Mouse (Mus musculus) CH12F3 (cell line): ENCODE measurements around the gene Dapl1.

Source experiments
- in situ Hi-C: fragments of 300-500 bp; cut with MboI; formaldehyde crosslinking; loops from 2 replicates; pipeline ENCODE4 v1.14.3; 2020; ENCODE audit warnings: low sequenced_read_pairs

Gene Dapl1

GRCm38 (mm10) chr2:59484438-59484837, at the start of gene Dapl1:
Gene Dapl1 (plus strand): TSS chr2:59484653.
- in situ Hi-C loops: no loop called here

GRCm38 (mm10) chr2:59434820-59435219, 49.6 kb upstream of the Dapl1 start:
- in situ Hi-C loops: no loop called here

- in situ Hi-C loops: no loop called here
Observed at GRCm38 (mm10) chr2:59437684-59438393, 46.6 kb upstream of the Dapl1 start.

- in situ Hi-C loops: no loop called here
Observed at GRCm38 (mm10) chr2:59438479-59438935, 45.9 kb upstream of the Dapl1 start.

- in situ Hi-C loops: no loop called here
Observed at GRCm38 (mm10) chr2:59439824-59440223, 44.6 kb upstream of the Dapl1 start.

GRCm38 (mm10) chr2:59440481-59440880, 44.0 kb upstream of the Dapl1 start:
- in situ Hi-C loops: no loop called here

- in situ Hi-C loops: no loop called here
Observed at GRCm38 (mm10) chr2:59441681-59442080, 42.8 kb upstream of the Dapl1 start.

- in situ Hi-C loops: no loop called here
Observed at GRCm38 (mm10) chr2:59446671-59447070, 37.8 kb upstream of the Dapl1 start.

- in situ Hi-C loops: no loop called here
Observed at GRCm38 (mm10) chr2:59447712-59448111, 36.7 kb upstream of the Dapl1 start.

- in situ Hi-C loops: no loop called here
Observed at GRCm38 (mm10) chr2:59448516-59448915, 35.9 kb upstream of the Dapl1 start.

- in situ Hi-C loops: no loop called here
Observed at GRCm38 (mm10) chr2:59448921-59449320, 35.5 kb upstream of the Dapl1 start.

- in situ Hi-C loops: no loop called here
Observed at GRCm38 (mm10) chr2:59451675-59452074, 32.8 kb upstream of the Dapl1 start.

- in situ Hi-C loops: no loop called here
Observed at GRCm38 (mm10) chr2:59452102-59452501, 32.4 kb upstream of the Dapl1 start.

- in situ Hi-C loops: no loop called here
Observed at GRCm38 (mm10) chr2:59462086-59462485, 22.4 kb upstream of the Dapl1 start.

GRCm38 (mm10) chr2:59463428-59464182, 20.8 kb upstream of the Dapl1 start:
- in situ Hi-C loops: no loop called here

- in situ Hi-C loops: no loop called here
Observed at GRCm38 (mm10) chr2:59465671-59466070, 18.8 kb upstream of the Dapl1 start.

- in situ Hi-C loops: no loop called here
Observed at GRCm38 (mm10) chr2:59466358-59466757, 18.1 kb upstream of the Dapl1 start.

GRCm38 (mm10) chr2:59467085-59467484, 17.4 kb upstream of the Dapl1 start:
- in situ Hi-C loops: no loop called here

- in situ Hi-C loops: no loop called here
Observed at GRCm38 (mm10) chr2:59467976-59468375, 16.5 kb upstream of the Dapl1 start.

GRCm38 (mm10) chr2:59469590-59470245, 14.7 kb upstream of the Dapl1 start:
- in situ Hi-C loops: no loop called here

GRCm38 (mm10) chr2:59470326-59471031, 14.0 kb upstream of the Dapl1 start:
- in situ Hi-C loops: no loop called here
